Mouse (Mus musculus) cerebellum, postnatal 25 days (tissue): ENCODE data around the gene Igfbp6.
A peak's percentile ranks its signal among the peaks of the same experiment; 100 is the strongest.
"Not testable (repeated sequence)": the region's sequence is repeated elsewhere in the genome, so short reads cannot be mapped to it uniquely, and the experiment has no call there.

Experiments
- DNase-seq, 2 experiments: peaks; one replicate each; pipeline ENCODE4 v3.0.0; 2021; ENCODE audit warnings: mixed read lengths in 2 of 2

Igfbp6 gene

GRCm38 (mm10) chr15:102142914-102143912 lies 949 bp upstream of the Igfbp6 start:
- DNase-seq: no peak

- no peak for DNase-seq
Measured at GRCm38 (mm10) chr15:102144726-102145125, 564 bp downstream of the Igfbp6 start.

- no peak for DNase-seq
Measured at GRCm38 (mm10) chr15:102145330-102145729, 1.2 kb downstream of the Igfbp6 start.

- DNase-seq: no peak
Measured at GRCm38 (mm10) chr15:102146089-102146488, 1.9 kb downstream of the Igfbp6 start.

- peak; percentile 72 to 83 for DNase-seq
Measured at GRCm38 (mm10) chr15:102146882-102147281, 2.7 kb downstream of the Igfbp6 start.

GRCm38 (mm10) chr15:102147674-102148402 lies 3.7 kb downstream of the Igfbp6 start:
- no peak for DNase-seq

GRCm38 (mm10) chr15:102149561-102149960 lies 5.4 kb downstream of the Igfbp6 start:
- DNase-seq: no peak

GRCm38 (mm10) chr15:102150301-102151135 lies 6.4 kb downstream of the Igfbp6 start, which contains the start of gene Soat2:
Gene Soat2 (plus strand): TSS chr15:102150526.
- DNase-seq: no peak

- no peak for DNase-seq
Measured at GRCm38 (mm10) chr15:102152646-102153045, 8.5 kb downstream of the Igfbp6 start.

GRCm38 (mm10) chr15:102155006-102155405 lies 10.8 kb downstream of the Igfbp6 start:
- not testable (repeated sequence) for DNase-seq

- peak in 1 of 2 experiments; percentile 37 for DNase-seq
Measured at GRCm38 (mm10) chr15:102156836-102157235, 12.7 kb downstream of the Igfbp6 start.

- no peak for DNase-seq
Measured at GRCm38 (mm10) chr15:102160415-102161060, 16.4 kb downstream of the Igfbp6 start.

- DNase-seq: no peak
Measured at GRCm38 (mm10) chr15:102163900-102164693, 19.9 kb downstream of the Igfbp6 start.

GRCm38 (mm10) chr15:102165468-102166100 lies 21.4 kb downstream of the Igfbp6 start:
- no peak for DNase-seq

GRCm38 (mm10) chr15:102167620-102168021 lies 23.5 kb downstream of the Igfbp6 start:
- no peak for DNase-seq

GRCm38 (mm10) chr15:102169064-102169463 lies 24.9 kb downstream of the Igfbp6 start:
- no peak for DNase-seq

GRCm38 (mm10) chr15:102173581-102173980 lies 29.4 kb downstream of the Igfbp6 start:
- DNase-seq: no peak

GRCm38 (mm10) chr15:102175736-102176319 lies 31.7 kb downstream of the Igfbp6 start:
- no peak for DNase-seq

GRCm38 (mm10) chr15:102176571-102177316 lies 32.6 kb downstream of the Igfbp6 start:
- DNase-seq: no peak
